Mouse (Mus musculus) intestine, postnatal 0 days (tissue): ENCODE results near the gene Zdhhc12. TPM values are rescaled to one million over a fixed set of nuclear protein-coding genes. Genes with fewer than 3 reads are reported as not detected.
A peak's percentile ranks its signal among the peaks of the same experiment; 100 is the strongest.
"Not testable (repeated sequence)": the region's sequence is repeated elsewhere in the genome, so short reads cannot be mapped to it uniquely, and the experiment has no call there.

Experiments used
- ATAC-seq: fragments of 200-750 bp; cut with Nextera tagmentation; 2 replicates; pipeline ENCODE4 v1.8.0; 2017; ENCODE audit warnings: mild to moderate bottlenecking, moderate TSS enrichment, moderate library complexity
- H3K27ac ChIP-seq: fragments of 300-500 bp; sonication (generic); 2 replicates; pipeline ENCODE4 v1.5.1; 2014; ENCODE audit warnings: mild to moderate bottlenecking, low read depth, low read length, moderate library complexity
- H3K27me3 ChIP-seq: fragments of 300-500 bp; sonication (generic); replicated peaks from 2 replicates; pipeline ENCODE4 v1.6.1; 2014; ENCODE audit warnings: low read length, mixed read lengths; ENCODE audit not compliant: control insufficient read depth, insufficient read depth
- H3K36me3 ChIP-seq: fragments of 300-500 bp; sonication (generic); 2 replicates; pipeline ENCODE4 v1.6.1; 2014; ENCODE audit warnings: mild to moderate bottlenecking, moderate library complexity; ENCODE audit not compliant: control insufficient read depth, insufficient read depth
- H3K4me1 ChIP-seq: fragments of 300-500 bp; sonication (generic); replicated peaks from 2 replicates; pipeline ENCODE4 v1.6.1; 2014; ENCODE audit warnings: antibody characterized with exemption, low read length, mixed read lengths; ENCODE audit not compliant: control insufficient read depth, insufficient read depth
- H3K4me2 ChIP-seq: fragments of 300-500 bp; sonication (generic); replicated peaks from 2 replicates; pipeline ENCODE4 v1.6.1; 2014; ENCODE audit warnings: low read depth, mild to moderate bottlenecking, moderate library complexity
- H3K4me3 ChIP-seq: fragments of 300-500 bp; sonication (generic); 2 replicates; pipeline ENCODE4 v1.5.1; 2014; ENCODE audit warnings: low read depth, low read length
- H3K9ac ChIP-seq: fragments of 300-500 bp; sonication (generic); 2 replicates; pipeline ENCODE4 v1.6.1; 2014; ENCODE audit warnings: mild to moderate bottlenecking, low read depth, low read length
- H3K9me3 ChIP-seq: fragments of 300-500 bp; sonication (generic); 2 replicates; pipeline ENCODE4 v1.6.1; 2016; ENCODE audit warnings: mixed run types; ENCODE audit not compliant: control insufficient read depth
- CTCF ChIP-seq: sonication (generic); IDR thresholded peaks from 2 replicates; pipeline ENCODE4 v1.5.1; 2016; ENCODE audit warnings: low read depth, mild to moderate bottlenecking, control low read depth, antibody characterized with exemption, moderate library complexity
- WGBS: fragments of 180-500 bp; shearing (Covaris S2); extraction: QIAGEN DNeasy Blood & Tissue Kit; methylation state at CpG from one replicate; pipeline ENCODE4 v1.1.7; 2014; 5-methylcytosine and 5-hydroxymethylcytosine counted together
- polyA plus RNA-seq: library from polyadenylated mRNA; unstranded; fragments of >200 nt; fragmentation: Nextera tagmentation; extraction: Ambion mirVana; gene quantifications from 2 replicates; pipeline ENCODE4 v1.2.1, GENCODE M21; 2015

Zdhhc12 gene
- polyA plus RNA-seq, 1 experiment from 2014 or later, result 91.3 TPM

DNA sequence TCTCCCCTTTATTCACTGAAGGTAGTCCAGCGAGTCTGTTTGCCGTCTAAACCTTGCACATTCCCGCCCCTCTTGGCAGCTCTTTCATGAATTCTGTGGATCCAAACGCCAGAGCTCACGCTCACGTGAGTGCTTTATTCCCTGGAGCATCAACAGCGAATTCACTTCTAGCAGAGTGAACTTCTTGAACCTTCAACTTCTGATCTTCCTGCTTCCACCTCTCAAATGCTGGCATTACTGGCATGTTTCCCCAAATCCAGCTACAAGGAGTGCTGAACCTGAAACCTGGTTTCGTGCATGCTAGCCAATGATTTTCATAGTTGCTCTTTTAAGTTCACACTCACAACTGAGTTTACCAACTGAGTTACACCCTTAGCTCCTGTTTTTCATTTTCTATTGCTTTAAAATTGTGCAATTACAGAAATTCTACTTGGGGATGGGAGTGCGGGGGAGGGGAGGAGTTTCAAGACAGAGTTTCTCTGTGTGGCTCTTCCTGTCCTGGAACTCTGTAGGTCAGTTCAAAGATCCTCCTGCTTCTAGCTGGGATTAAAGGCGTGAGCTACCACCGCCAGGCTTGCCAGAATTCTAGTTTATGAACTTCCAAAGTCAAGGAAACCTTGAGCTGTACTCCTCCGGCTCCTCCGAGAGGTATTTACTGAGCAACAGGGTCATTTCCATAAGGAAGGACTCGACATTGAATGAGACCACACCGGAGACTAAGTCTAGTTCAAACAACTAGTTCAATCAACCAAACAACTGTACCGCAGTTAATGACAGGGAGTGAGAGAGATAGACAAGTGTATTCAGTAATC lies 39.6 kb upstream of the Zdhhc12 start:
- H3K9ac ChIP-seq, result peak overlapping the region; percentile 53
- peaks cover 15% of the 10 kb centered on the region; the same call in 1 of the 2 replicates for H3K36me3 ChIP-seq
- H3K27me3 ChIP-seq, result no peaks in the 10 kb centered on the region
- H3K4me1 ChIP-seq, result no peaks in the 10 kb centered on the region
- H3K27ac ChIP-seq, result peak overlapping the region; percentile 93
- no peak for TF ChIP-seq CTCF
- H3K4me2 ChIP-seq, result peak overlapping the region; percentile 83
- H3K9me3 ChIP-seq, result no peaks in the 10 kb centered on the region
- WGBS, result 5% methylated on average over 16 of the region's 16 CpGs
- ATAC-seq, result peak; percentile 74
- peak overlapping the region; percentile 87 for H3K4me3 ChIP-seq

DNA sequence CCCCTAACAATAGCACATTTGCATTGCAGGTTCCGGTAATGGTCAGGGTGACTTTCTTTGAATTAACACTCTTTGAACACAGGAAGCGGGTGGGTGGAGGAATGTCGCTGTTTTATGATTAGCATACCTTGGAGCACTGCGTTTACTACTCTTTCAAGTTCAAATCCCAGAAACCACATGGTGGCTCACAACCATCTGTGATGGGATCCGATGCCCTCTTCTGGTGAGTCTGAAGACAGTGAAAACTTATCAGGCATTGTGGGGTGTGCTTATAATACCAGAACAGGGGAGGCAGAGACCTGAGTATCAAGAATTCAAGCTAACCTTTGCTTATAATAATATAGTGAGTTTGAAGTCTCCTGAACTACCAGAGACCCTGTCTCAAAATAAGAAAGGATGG lies 37.8 kb upstream of the Zdhhc12 start:
- not testable (repeated sequence) for H3K9ac ChIP-seq, H3K4me3 ChIP-seq, H3K4me1 ChIP-seq, H3K27ac ChIP-seq, ATAC-seq, H3K4me2 ChIP-seq, H3K9me3 ChIP-seq, H3K36me3 ChIP-seq, H3K27me3 ChIP-seq
- peak; percentile 51 for TF ChIP-seq CTCF
- 46% methylated on average over 5 of the region's 5 CpGs for WGBS

DNA sequence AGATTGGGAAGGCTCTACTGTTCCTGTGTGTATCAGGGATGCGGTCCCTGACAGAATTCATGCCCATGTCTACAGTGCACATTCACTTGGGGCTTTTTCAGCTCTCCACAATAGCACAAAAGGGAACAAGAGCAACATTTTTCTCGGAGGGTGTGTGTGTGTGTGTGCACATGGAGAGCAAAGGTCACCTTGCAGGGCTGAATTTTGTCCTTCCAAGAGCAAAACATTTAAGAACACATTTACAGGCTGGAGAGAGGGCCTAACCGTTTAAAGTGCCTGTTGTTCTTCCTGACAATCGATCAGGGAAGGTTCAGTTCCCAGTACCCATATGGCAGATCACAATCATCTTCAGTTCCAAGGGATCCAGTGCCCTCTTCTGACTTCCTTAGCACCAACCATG lies 36.7 kb upstream of the Zdhhc12 start:
- no peak for TF ChIP-seq CTCF
- H3K27me3 ChIP-seq, result no peaks in the 10 kb centered on the region
- H3K9me3 ChIP-seq, result no peaks in the 10 kb centered on the region
- no peak overlapping the region for H3K27ac ChIP-seq
- no peaks in the 10 kb centered on the region for H3K4me1 ChIP-seq
- no peak overlapping the region for H3K4me2 ChIP-seq
- no peak for ATAC-seq
- no peak overlapping the region for H3K4me3 ChIP-seq
- 66% methylated on average over 4 of the region's 4 CpGs for WGBS
- no peaks in the 10 kb centered on the region for H3K36me3 ChIP-seq
- no peak overlapping the region for H3K9ac ChIP-seq

DNA sequence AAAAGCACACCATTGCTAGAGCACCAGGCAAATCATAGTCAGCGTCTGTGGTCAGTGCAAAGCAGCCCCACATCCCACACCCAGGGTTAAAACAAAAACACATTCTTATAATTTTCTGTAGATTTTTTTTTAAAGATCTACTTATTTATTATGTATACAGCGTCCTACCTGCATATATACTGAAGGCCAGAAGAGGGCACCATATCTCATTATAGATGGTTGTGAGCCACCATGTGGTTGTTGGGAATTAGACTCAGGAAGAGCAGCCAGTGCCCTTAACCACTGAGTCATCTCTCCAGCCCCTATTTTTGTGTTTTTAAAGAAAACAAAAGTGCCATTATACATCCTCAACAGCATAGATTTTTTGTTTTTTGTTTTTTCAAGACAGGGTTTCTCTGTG lies 35.3 kb upstream of the Zdhhc12 start:
- WGBS, result 36% methylated on average over 2 of the region's 2 CpGs
- no peak overlapping the region for H3K9ac ChIP-seq
- no peak overlapping the region for H3K4me2 ChIP-seq
- no peaks in the 10 kb centered on the region for H3K9me3 ChIP-seq
- H3K27ac ChIP-seq, result no peak overlapping the region
- H3K4me3 ChIP-seq, result no peak overlapping the region
- no peaks in the 10 kb centered on the region for H3K27me3 ChIP-seq
- ATAC-seq, result no peak
- no peaks in the 10 kb centered on the region for H3K4me1 ChIP-seq
- peak; percentile 84 for TF ChIP-seq CTCF
- no peaks in the 10 kb centered on the region for H3K36me3 ChIP-seq

DNA sequence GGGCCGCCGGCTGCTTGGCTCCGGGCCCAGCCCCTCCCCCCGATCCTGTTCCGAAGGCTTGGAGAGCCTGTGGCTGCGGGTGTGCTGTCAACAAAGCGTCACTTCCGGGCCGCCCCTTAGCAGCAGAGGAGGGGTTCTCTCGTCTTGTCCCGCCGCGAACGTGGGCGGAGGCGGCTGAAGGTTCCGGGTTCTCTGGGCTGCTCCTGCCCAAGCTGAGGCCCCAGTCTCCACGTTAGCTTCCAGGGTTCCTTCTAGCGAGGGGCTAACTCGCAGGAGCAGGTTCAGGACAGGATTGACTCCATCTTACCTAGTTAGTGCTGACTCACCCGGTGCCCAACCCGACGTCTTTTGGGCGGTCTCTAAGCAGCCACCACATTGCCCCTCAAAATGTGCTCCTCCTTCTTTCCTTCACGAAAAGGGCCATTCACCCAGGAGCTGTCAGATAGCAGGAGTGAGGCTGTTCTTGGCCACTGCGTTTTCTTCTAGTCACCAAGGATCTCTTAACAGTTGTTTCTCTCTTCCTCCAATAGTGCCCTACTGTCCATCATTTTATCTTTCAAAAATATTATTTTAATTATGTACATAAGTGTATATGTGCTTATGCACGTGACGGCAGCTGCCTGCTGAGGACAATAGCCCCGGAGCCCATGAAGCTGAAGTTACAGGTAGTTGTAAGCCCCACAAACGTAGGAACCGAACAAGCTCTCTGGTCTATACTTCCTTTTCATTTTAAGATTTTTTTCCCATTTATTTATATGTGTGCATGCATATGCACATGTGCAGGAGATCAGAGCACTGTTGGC lies 31.2 kb upstream of the Zdhhc12 start, which contains the start of gene Zer1:
Zer1 (minus strand) TSS at position 114 of the 803 bp plus-strand sequence.
- Histone ChIP-seq H3K27me3 (no peaks in the 10 kb centered on the region), H3K27ac (peak within 1 kb of the TSS; percentile 77), H3K4me1 (no peaks in the 10 kb centered on the region), H3K9ac (peak within 1 kb of the TSS; percentile 76), H3K4me2 (peak within 1 kb of the TSS; percentile 80), H3K36me3 (peaks cover 6% of the 10 kb centered on the region), H3K9me3 (no peaks in the 10 kb centered on the region), H3K4me3 (peak within 1 kb of the TSS; percentile 85)
- peak; percentile 94 for ATAC-seq
- TF ChIP-seq CTCF, result no peak
- 9% methylated on average over 31 of the region's 31 CpGs for WGBS

DNA sequence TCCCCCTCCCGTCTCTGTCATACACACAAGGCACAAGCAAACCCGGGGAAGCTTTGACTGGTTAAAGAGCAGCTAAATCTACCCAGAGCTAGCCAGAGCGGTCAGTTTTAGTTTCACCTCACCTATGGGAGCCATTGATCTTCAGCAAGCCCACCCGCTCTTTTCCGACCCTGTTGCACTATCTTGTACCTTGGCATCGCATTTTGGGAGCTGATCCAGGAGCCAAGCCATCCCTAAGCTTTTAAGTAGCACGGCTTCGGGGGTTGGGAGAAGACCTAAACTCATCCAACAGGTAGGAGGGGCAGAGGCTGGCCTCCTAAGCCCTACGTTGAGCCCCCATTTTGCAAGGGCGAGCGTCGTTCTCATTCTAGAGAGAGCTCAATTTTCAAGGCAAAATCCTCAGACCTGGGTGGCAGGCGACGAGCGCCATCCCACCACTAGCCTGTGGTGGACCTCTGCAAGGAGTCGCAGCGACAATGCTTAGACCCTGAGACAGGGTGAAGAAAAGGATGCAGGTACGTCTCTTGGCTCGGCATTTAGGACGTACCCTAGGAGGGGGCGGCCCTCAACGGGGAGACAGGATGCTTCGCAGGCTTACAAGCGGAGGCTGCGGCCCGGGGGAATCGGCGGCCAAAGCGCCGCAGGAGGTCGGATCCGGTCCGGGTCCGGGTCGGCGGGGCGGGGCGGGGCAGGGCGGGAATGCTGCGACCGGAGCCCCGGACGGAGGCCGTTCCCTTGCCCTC lies 30.5 kb upstream of the Zdhhc12 start:
- no peaks in the 10 kb centered on the region for H3K9me3 ChIP-seq
- H3K9ac ChIP-seq, result peak overlapping the region; percentile 76

More for the DNA sequence above, 30.5 kb upstream of the Zdhhc12 start:
- no peak; the same call in 1 of the 2 replicates for ATAC-seq
- WGBS, result 1% methylated on average over 44 of the region's 44 CpGs
- peak overlapping the region; percentile 77 for H3K27ac ChIP-seq
- H3K36me3 ChIP-seq, result peaks cover 6% of the 10 kb centered on the region
- TF ChIP-seq CTCF, result no peak
- no peaks in the 10 kb centered on the region for H3K4me1 ChIP-seq
- H3K4me3 ChIP-seq, result peak overlapping the region; percentile 85
- H3K27me3 ChIP-seq, result no peaks in the 10 kb centered on the region
- peak overlapping the region; percentile 80 for H3K4me2 ChIP-seq
